Mouse (Mus musculus) neural tube, postnatal 0 days (tissue): ENCODE results near the gene Gm5624. TPM values are rescaled to one million over a fixed set of nuclear protein-coding genes. Genes with fewer than 3 reads are reported as not detected.

Source experiments
- polyA plus RNA-seq: library from polyadenylated mRNA; unstranded; fragments of >200 nt; fragmentation: Nextera tagmentation; extraction: Ambion mirVana; gene quantifications from 2 replicates; pipeline ENCODE4 v1.2.1, GENCODE M21; 2015

Gene Gm5624
- polyA plus RNA-seq, result 0.23 TPM in 1 of 2 replicates, not detected in the other

GRCm38 (mm10) chr14:44627737-44628136 is at the start of gene Gm5624:
Gm5624 (minus strand) TSS chr14:44627938.

GRCm38 (mm10) chr14:44582853-44583252 is 44.9 kb downstream of the Gm5624 start, which contains the start of gene Gm8247:
Gm8247 (plus strand) TSS chr14:44583153.

GRCm38 (mm10) chr14:44517976-44518375 is 109.8 kb downstream of the Gm5624 start, which contains the start of gene Gm17093:
Gm17093 (plus strand) TSS chr14:44518276.

Other genes with a start within 250 kb of the Gm5624 start
- not detected in 2 replicates for gene Gm3371, start 217.2 kb downstream of the Gm5624 start, polyA plus RNA-seq
- gene Gm8232, start 194.3 kb downstream of the Gm5624 start, polyA plus RNA-seq, result not detected in 2 replicates
- gene BC061237, start 135.5 kb downstream of the Gm5624 start, polyA plus RNA-seq, result not detected in 2 replicates
- not detected in 2 replicates for gene Gm17093, start 109.7 kb downstream of the Gm5624 start, polyA plus RNA-seq
- gene Gm8247, start 44.8 kb downstream of the Gm5624 start, polyA plus RNA-seq, result not detected in 2 replicates
- gene Gm8257, start 78.5 kb upstream of the Gm5624 start, polyA plus RNA-seq, result not detected in 2 replicates
- not detected in 2 replicates for gene Gm8267, start 122.4 kb upstream of the Gm5624 start, polyA plus RNA-seq
- gene Ptgdr, start 231.4 kb upstream of the Gm5624 start, polyA plus RNA-seq, result 1.1 and 1.3 TPM in 2 replicates